Mouse (Mus musculus) gonadal fat pad, adult 2 months (tissue): Measurements from ENCODE around the gene Tnfrsf11a. TPM values are rescaled to one million over a fixed set of nuclear protein-coding genes. Genes with fewer than 3 reads are reported as not detected.

Source experiments
- polyA plus RNA-seq: library from polyadenylated mRNA; depleted of rRNA; stranded (reverse); fragments of >200 nt; gene quantifications from 2 replicates; pipeline ENCODE4 v1.2.3, GENCODE M21; 2012; rRNA removed

Tnfrsf11a gene
- polyA plus RNA-seq, 1 experiment = 2.6 TPM

Other genes starting within 250 kb of the Tnfrsf11a start
- gene Pign, start 117.0 kb upstream of the Tnfrsf11a start, polyA plus RNA-seq = 12.2 and 30.4 TPM in 2 replicates
- 24.2 and 26.9 TPM in 2 replicates for gene Relch, start 116.9 kb upstream of the Tnfrsf11a start, polyA plus RNA-seq
- gene Zcchc2, start 209.7 kb downstream of the Tnfrsf11a start, polyA plus RNA-seq = 15.2 and 16.2 TPM in 2 replicates